Mouse (Mus musculus): Measurements from ENCODE around the gene Lamc2. TPM values are rescaled to one million over a fixed set of nuclear protein-coding genes. Genes with fewer than 3 reads are reported as not detected.

Lamc2 gene
- polyA plus RNA-seq, 2 experiments: 4.9 to 10.6 TPM

- Histone ChIP-seq H3K9ac (ENCODE audit: low read depth, low read length, severe bottlenecking) (no peak overlapping the region), H3K9me3 (ENCODE audit: control insufficient read depth, low read length) (no peaks in the 10 kb centered on the region), H3K4me1 (ENCODE audit: control insufficient read depth, insufficient read depth, low read length) (peaks cover 10% of the 10 kb centered on the region), H3K4me3 (replicated peaks; ENCODE audit: low read length) (no peak overlapping the region), H3K27ac (replicated peaks; ENCODE audit: low read depth, low read length) (no peak overlapping the region), H3K27me3 (ENCODE audit: control insufficient read depth, insufficient read depth, low read length) (peaks cover 18% of the 10 kb centered on the region), H3K36me3 (ENCODE audit: control insufficient read depth, insufficient read depth, low read length) (no peaks in the 10 kb centered on the region), H3K4me2 (replicated peaks; ENCODE audit: low read depth, low read length, severe bottlenecking) (no peak overlapping the region)
- ATAC-seq (ENCODE audit: low FRiP score, low read depth) (no peak), DNase-seq (ENCODE audit: low spot score) (no peak)
- 70% methylated on average over 3 of the region's 3 CpGs for WGBS
- no peak for TF ChIP-seq POLR2A (IDR thresholded peaks at IDR 0.05; ENCODE audit: borderline replicate concordance, extremely low read depth, insufficient read depth, insufficient read length)
These were observed 111.0 kb downstream of the Lamc2 start for GRCm38 (mm10) chr1:153075087-153075736.

- DNase-seq (ENCODE audit: low spot score) (no peak), ATAC-seq (ENCODE audit: low FRiP score, low read depth) (no peak)
- Histone ChIP-seq H3K9ac (ENCODE audit: low read depth, low read length, severe bottlenecking) (no peak overlapping the region), H3K36me3 (ENCODE audit: control insufficient read depth, insufficient read depth, low read length) (no peaks in the 10 kb centered on the region), H3K4me1 (ENCODE audit: control insufficient read depth, insufficient read depth, low read length) (peaks cover 10% of the 10 kb centered on the region), H3K9me3 (ENCODE audit: control insufficient read depth, low read length) (no peaks in the 10 kb centered on the region), H3K4me2 (replicated peaks; ENCODE audit: low read depth, low read length, severe bottlenecking) (no peak overlapping the region), H3K27ac (replicated peaks; ENCODE audit: low read depth, low read length) (no peak overlapping the region), H3K27me3 (ENCODE audit: control insufficient read depth, insufficient read depth, low read length) (peaks cover 18% of the 10 kb centered on the region), H3K4me3 (replicated peaks; ENCODE audit: low read length) (no peak overlapping the region)
- 8% methylated on average over 9 of the region's 9 CpGs for WGBS
- TF ChIP-seq POLR2A (IDR thresholded peaks at IDR 0.05; ENCODE audit: borderline replicate concordance, extremely low read depth, insufficient read depth, insufficient read length): no peak
These were observed 112.8 kb downstream of the Lamc2 start for GRCm38 (mm10) chr1:153073441-153073840.

Other genes with a start within 250 kb of the Lamc2 start
- 2.0 and 2.3 TPM in 2 replicates for gene Nmnat2, start 231.5 kb downstream of the Lamc2 start, polyA plus RNA-seq (2012; rRNA removed)
- 1.4 and 1.6 TPM in 2 replicates for gene Nmnat2, start 231.5 kb downstream of the Lamc2 start, polyA plus RNA-seq (2014; fragmentation: Nextera tagmentation; extraction: Ambion mirVana)
- 118 and 132 TPM in 2 replicates for gene Lamc1, start 146.3 kb upstream of the Lamc2 start, polyA plus RNA-seq (2012; rRNA removed)
- 76.7 and 78.1 TPM in 2 replicates for gene Lamc1, start 146.3 kb upstream of the Lamc2 start, polyA plus RNA-seq (2014; fragmentation: Nextera tagmentation; extraction: Ambion mirVana)
- gene Shcbp1l, start 238.7 kb upstream of the Lamc2 start, polyA plus RNA-seq (2012; rRNA removed): 0.59 and 1.5 TPM in 2 replicates
- gene Shcbp1l, start 238.7 kb upstream of the Lamc2 start, polyA plus RNA-seq (2014; fragmentation: Nextera tagmentation; extraction: Ambion mirVana): 0.17 and 0.32 TPM in 2 replicates

All from limb, embryonic 14.5 days (tissue).